In genomic region chrX:102090605-102091004, GRCm38 (mm10) we compare ENCODE assay signal across 26 mouse cellular contexts. TPM values are rescaled to one million over a fixed set of nuclear protein-coding genes. Genes with fewer than 3 reads are reported as not detected.
DNase-seq lines count a peak whose midpoint lies in the region; ATAC-seq and TF ChIP-seq lines count a peak whose summit lies in the region.
"Had no signal": no experiment of that assay in that cellular context is flagged by ENCODE, and none has a peak within 500 bp of the region (broad histone marks: within the 10 kb centered on the region; RNA-seq: fewer than 3 reads in every experiment).

No protein-coding gene starts in this region.

- no peak overlapping the region for H3K4me2 ChIP-seq in stomach, postnatal 0 days (replicated peaks; ENCODE audit: low read depth)
- H3K4me2 ChIP-seq in hindbrain, embryonic 13.5 days = no peak overlapping the region
- H3K4me2 ChIP-seq: embryonic facial prominence, embryonic 12.5 days; embryonic facial prominence, embryonic 15.5 days; heart, embryonic 13.5 days; hindbrain, embryonic 15.5 days had no signal

- no peaks in the 10 kb centered on the region for H3K36me3 ChIP-seq in heart, adult 2 months (ENCODE audit: control insufficient read depth, insufficient read depth, low read length)
- H3K36me3 ChIP-seq in stomach, postnatal 0 days (ENCODE audit: control insufficient read depth, insufficient read depth, low read length) = no peaks in the 10 kb centered on the region
- H3K36me3 ChIP-seq in hindbrain, embryonic 13.5 days = no peaks in the 10 kb centered on the region
- H3K36me3 ChIP-seq: embryonic facial prominence, embryonic 12.5 days; embryonic facial prominence, embryonic 15.5 days; heart, embryonic 10.5 days; heart, embryonic 13.5 days; hindbrain, embryonic 15.5 days had no signal

- DNase-seq in heart, adult 11 months = peak; percentile 57
- no peak for DNase-seq in heart, adult 2 months
- peak; percentile 9 for DNase-seq in 416B (ENCODE audit: low read depth)
- DNase-seq in stomach, postnatal 0 days (ENCODE audit: low spot score) = no peak
- DNase-seq in spleen, postnatal 4 days (ENCODE audit: low spot score in 2 of 2) = no peak
- no peak for DNase-seq in right cerebral cortex, postnatal 36 days (ENCODE audit: low spot score in 2 of 2)
- DNase-seq: adrenal gland, postnatal 10 days; adrenal gland, postnatal 36 days; cerebellum, adult 18-20 months; cerebellum, adult 9-10 months; cerebellum, postnatal 14 days; forebrain, postnatal 0 days; gastrocnemius, postnatal 10 days; gastrocnemius, postnatal 36 days; heart, adult 18-20 months; heart, postnatal 14 days; heart, postnatal 4 days had no signal

- H3K79me2 ChIP-seq in heart, adult 2 months (replicated peaks; ENCODE audit: control insufficient read depth, insufficient read depth, low read length) = no peaks in the 10 kb centered on the region

- H3K27me3 ChIP-seq in heart, adult 2 months (ENCODE audit: control insufficient read depth, insufficient read depth, low read length) = no peaks in the 10 kb centered on the region
- no peaks in the 10 kb centered on the region for H3K27me3 ChIP-seq in stomach, postnatal 0 days (ENCODE audit: control insufficient read depth, insufficient read depth, low read length)
- 0 out of 2 replicates have a peak, but pooled peaks cover 5% of the 10 kb centered on the region for H3K27me3 ChIP-seq in hindbrain, embryonic 13.5 days

- intact Hi-C loops in heart, adult 2 months (cut with DNase I) = no loop called here

- H3K9ac ChIP-seq in heart, adult 2 months (ENCODE audit: low read depth, low read length) = no peak overlapping the region
- no peak overlapping the region for H3K9ac ChIP-seq in stomach, postnatal 0 days (ENCODE audit: low read length)
- no peak overlapping the region for H3K9ac ChIP-seq in hindbrain, embryonic 13.5 days
- H3K9ac ChIP-seq: embryonic facial prominence, embryonic 12.5 days; embryonic facial prominence, embryonic 15.5 days; forebrain, postnatal 0 days; heart, embryonic 13.5 days; hindbrain, embryonic 15.5 days had no signal

- ATAC-seq in granulocyte monocyte progenitor cell, adult 5-6 weeks (replicated peaks; ENCODE audit: poor library complexity, severe bottlenecking) = peak; percentile 74
- ATAC-seq in stomach, postnatal 0 days (ENCODE audit: low FRiP score, low TSS enrichment) = 0 out of 2 replicates have a peak, but pooled peaks have one; percentile 15
- no peak for ATAC-seq in hindbrain, embryonic 13.5 days (ENCODE audit: low FRiP score)
- ATAC-seq: forebrain, embryonic 14.5 days; forebrain, postnatal 0 days; Patski had no signal

- no peak for TF ChIP-seq EP300 in heart, adult 2 months (IDR thresholded peaks at IDR 0.05; ENCODE audit: insufficient read depth, low read depth, low read length)
- no peak for TF ChIP-seq EP300 in stomach, postnatal 0 days (optimal IDR thresholded peaks at IDR 0.05)

- WGBS in heart, adult 2 months = 75% methylated on average over 3 of the region's 3 CpGs
- 83% methylated on average over 3 of the region's 3 CpGs for WGBS in stomach, postnatal 0 days
- 72% methylated on average over 3 of the region's 3 CpGs for WGBS in hindbrain, embryonic 13.5 days

- no peaks in the 10 kb centered on the region for H3K9me3 ChIP-seq in stomach, postnatal 0 days (ENCODE audit: control insufficient read depth, low read length)
- H3K9me3 ChIP-seq in hindbrain, embryonic 13.5 days = no peaks in the 10 kb centered on the region
- H3K9me3 ChIP-seq: embryonic facial prominence, embryonic 12.5 days; embryonic facial prominence, embryonic 15.5 days; heart, embryonic 10.5 days; heart, embryonic 13.5 days; hindbrain, embryonic 15.5 days had no signal

- H3K27ac ChIP-seq in heart, adult 2 months = no peak overlapping the region
- no peak overlapping the region for H3K27ac ChIP-seq in stomach, postnatal 0 days (replicated peaks)
- no peak overlapping the region for H3K27ac ChIP-seq in hindbrain, embryonic 13.5 days
- H3K27ac ChIP-seq: embryonic facial prominence, embryonic 12.5 days; embryonic facial prominence, embryonic 15.5 days; heart, embryonic 10.5 days; heart, embryonic 13.5 days; hindbrain, embryonic 15.5 days had no signal

- H3K4me3 ChIP-seq in heart, adult 2 months = no peak overlapping the region
- no peak overlapping the region for H3K4me3 ChIP-seq in stomach, postnatal 0 days (ENCODE audit: low read depth, low read length)
- H3K4me3 ChIP-seq in hindbrain, embryonic 13.5 days = no peak overlapping the region
- H3K4me3 ChIP-seq: embryonic facial prominence, embryonic 12.5 days; embryonic facial prominence, embryonic 15.5 days; heart, embryonic 10.5 days; heart, embryonic 13.5 days; hindbrain, embryonic 15.5 days had no signal

- H3K4me1 ChIP-seq in heart, adult 2 months (ENCODE audit: control insufficient read depth, insufficient read depth, low read length) = no peaks in the 10 kb centered on the region
- no peaks in the 10 kb centered on the region for H3K4me1 ChIP-seq in stomach, postnatal 0 days (replicated peaks; ENCODE audit: control insufficient read depth, insufficient read depth)
- H3K4me1 ChIP-seq in hindbrain, embryonic 13.5 days (replicated peaks) = no peaks in the 10 kb centered on the region
- H3K4me1 ChIP-seq: embryonic facial prominence, embryonic 12.5 days; embryonic facial prominence, embryonic 15.5 days; heart, embryonic 10.5 days; heart, embryonic 13.5 days; hindbrain, embryonic 15.5 days had no signal

- TF ChIP-seq POLR2A in heart, adult 2 months (IDR thresholded peaks at IDR 0.05; ENCODE audit: insufficient read depth, low read depth, low read length) = no peak

- TF ChIP-seq CTCF in heart, adult 2 months (IDR thresholded peaks at IDR 0.05) = no peak
- TF ChIP-seq CTCF in stomach, postnatal 0 days (IDR thresholded peaks at IDR 0.05; ENCODE audit: low read depth) = no peak

RNA-seq across cellular contexts. Expression of gene Rtl5, which starts 19.5 kb away (rescaled TPM):
- 1 to 10 TPM; 1.7 to 2.3 TPM for total RNA-seq in heart, adult 2 months (2021)
- polyA plus RNA-seq in heart, adult 2 months (2012; rRNA removed) = 2.1 and 4.6 TPM in 2 replicates
- total RNA-seq in granulocyte monocyte progenitor cell, adult 5-6 weeks (2014; fragmentation: Nextera tagmentation) = 2.1 and 4.4 TPM in 2 replicates
- 0.52 and 1.6 TPM in 2 replicates for total RNA-seq in granulocyte monocyte progenitor cell, adult 5-6 weeks (2017)
- 0.56 and 0.64 TPM in 2 replicates for polyA plus RNA-seq in stomach, postnatal 0 days (2015; fragmentation: Nextera tagmentation; extraction: Ambion mirVana)
- polyA plus RNA-seq in hindbrain, embryonic 13.5 days (2015; fragmentation: Nextera tagmentation; extraction: Ambion mirVana) = 4.7 and 7.1 TPM in 2 replicates

RNA-seq across cellular contexts. Expression of gene Pin4, which starts 28.6 kb away (rescaled TPM):
- 10 to 100 TPM; 16.4 TPM for total RNA-seq in heart, adult 2 months (2021)
- 1.8 and 5.1 TPM in 2 replicates for polyA plus RNA-seq in heart, adult 2 months (2012; rRNA removed)
- total RNA-seq in granulocyte monocyte progenitor cell, adult 5-6 weeks (2014; fragmentation: Nextera tagmentation) = 65.5 and 77.0 TPM in 2 replicates
- 83.2 and 99.1 TPM in 2 replicates for total RNA-seq in granulocyte monocyte progenitor cell, adult 5-6 weeks (2017)
- 48.2 and 61.7 TPM in 2 replicates for polyA plus RNA-seq in stomach, postnatal 0 days (2015; fragmentation: Nextera tagmentation; extraction: Ambion mirVana)
- polyA plus RNA-seq in hindbrain, embryonic 13.5 days (2015; fragmentation: Nextera tagmentation; extraction: Ambion mirVana) = 82.0 and 83.3 TPM in 2 replicates

Comparison
In these comparisons a context has a peak if more than half of its experiments do, and no peak if none do; other contexts are left out.
1. DNase-seq: peak in heart, adult 11 months (single experiment) and 416B (single experiment); none in heart, adult 2 months (0 of 2), stomach, postnatal 0 days (single experiment), spleen, postnatal 4 days (0 of 2) and right cerebral cortex, postnatal 36 days (0 of 2).